Mouse (Mus musculus): Measurements from ENCODE around the gene Plekha3.

DNA sequence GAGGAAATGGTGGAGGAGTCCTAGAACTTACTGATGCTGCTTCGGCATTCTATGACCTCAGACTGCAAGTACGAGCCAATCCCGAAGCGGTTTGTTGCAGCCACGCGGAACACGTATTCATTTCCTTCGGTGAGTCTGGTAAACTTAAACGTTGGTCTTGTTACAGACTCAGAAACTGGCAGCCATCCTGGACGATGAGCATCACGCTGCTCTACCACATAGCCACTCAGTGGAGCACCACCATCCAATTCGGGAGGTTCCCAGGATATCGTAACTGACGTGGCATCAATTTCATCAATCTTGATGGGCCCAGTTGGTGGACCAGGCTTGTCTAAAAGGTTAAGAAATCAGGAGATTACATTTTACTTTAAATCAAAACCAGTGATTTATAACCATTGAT lies 44.6 kb downstream of the Plekha3 start:
- TF ChIP-seq CTCF (IDR thresholded peaks at IDR 0.05; ENCODE audit: extremely low read depth, insufficient read length, insufficient replicate concordance, low read depth, low read length) = no peak
- no peak for TF ChIP-seq POLR2A (IDR thresholded peaks at IDR 0.05; ENCODE audit: low read depth, low read length)

All from small intestine, adult 2 months (tissue).